Mouse (Mus musculus): ENCODE results near the gene Kcnj5. TPM values are rescaled to one million over a fixed set of nuclear protein-coding genes. Genes with fewer than 3 reads are reported as not detected.

Kcnj5 gene
- total RNA-seq (2014; fragmentation: Nextera tagmentation) (not detected in 2 replicates), total RNA-seq (2017) (0.06 and 0.11 TPM in 2 replicates), polyA plus RNA-seq (2012) (not detected in 2 replicates)

DNA sequence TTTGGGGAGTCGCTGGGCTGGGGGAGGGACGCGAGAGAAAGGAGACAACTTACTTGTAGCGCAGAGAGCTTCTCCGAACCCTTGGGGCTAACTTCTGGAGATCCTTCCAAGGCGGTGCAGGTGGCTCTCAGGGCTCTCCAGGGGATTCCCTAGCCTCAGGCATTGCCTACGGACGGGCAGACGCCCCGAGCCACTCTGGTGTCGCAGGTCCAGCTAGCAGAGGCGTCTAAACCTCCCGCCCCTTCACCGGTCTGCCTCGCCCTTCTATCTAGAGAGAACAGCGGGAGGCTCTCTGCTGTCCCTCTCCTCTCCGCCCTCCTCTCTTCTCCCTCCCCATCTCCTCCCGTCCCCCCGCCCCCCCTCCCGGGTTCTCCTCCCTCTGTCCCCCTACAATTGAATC lies at the start of gene Kcnj5:
TSS of gene Kcnj5 (minus strand) at position 300 of the 400 bp plus-strand sequence.
- DNase-seq (ENCODE audit: low spot score) (no peak), ATAC-seq (ENCODE audit: extremely low read depth, insufficient number of reproducible peaks, low FRiP score, poor library complexity, severe bottlenecking) (no peak)
- TF ChIP-seq GATA1 (IDR thresholded peaks at IDR 0.05; ENCODE audit: borderline replicate concordance, low read length) (no peak), CTCF (IDR thresholded peaks at IDR 0.05; ENCODE audit: low read depth, low read length) (no peak), GATA2 (IDR thresholded peaks at IDR 0.05; ENCODE audit: borderline replicate concordance, low read depth, low read length) (no peak), POLR2AphosphoS5 (IDR thresholded peaks at IDR 0.05; ENCODE audit: insufficient replicate concordance, low read depth, low read length) (no peak), TAL1 (conservative IDR thresholded peaks at IDR 0.05; ENCODE audit: low read depth, low read length) (no peak)
- Histone ChIP-seq H3K4me1 (ENCODE audit: insufficient read depth, low read depth, low read length) (no peaks in the 10 kb centered on the region), H3K4me3 (ENCODE audit: low read depth, low read length) (no peak within 1 kb of the TSS), H3K9me3 (replicated peaks) (peaks cover 16% of the 10 kb centered on the region), H3K36me3 (replicated peaks) (no peaks in the 10 kb centered on the region), H3K27me3 (ENCODE audit: insufficient read depth, low read length) (no peaks in the 10 kb centered on the region; the same call in none of the 2 replicates)

DNA sequence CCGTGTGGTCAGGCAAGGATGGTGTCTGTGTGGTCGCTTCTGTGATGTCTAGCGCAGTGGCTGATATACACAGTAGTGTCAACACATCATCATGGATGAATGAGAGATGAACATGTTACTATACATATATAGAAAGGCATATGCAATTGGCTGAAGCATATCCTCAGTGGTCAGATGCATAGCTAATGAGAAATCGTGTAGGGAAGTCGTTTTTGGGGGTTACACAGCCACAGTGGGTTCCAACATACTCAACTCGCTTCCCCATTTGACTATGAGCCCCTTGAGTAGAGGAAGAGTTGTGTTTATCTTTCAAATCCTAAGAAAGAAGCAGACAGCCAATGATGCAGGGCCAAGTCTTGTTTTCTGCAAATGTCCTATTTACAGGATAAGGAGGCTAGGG lies 48.6 kb upstream of the Kcnj5 start:
- Histone ChIP-seq H3K36me3 (replicated peaks) (no peaks in the 10 kb centered on the region), H3K9me3 (replicated peaks) (peaks cover 2% of the 10 kb centered on the region; the same call in 1 of the 2 replicates), H3K4me3 (ENCODE audit: low read depth, low read length) (no peak overlapping the region), H3K4me1 (ENCODE audit: insufficient read depth, low read depth, low read length) (no peaks in the 10 kb centered on the region), H3K27me3 (ENCODE audit: insufficient read depth, low read length) (no peaks in the 10 kb centered on the region)
- ATAC-seq (ENCODE audit: extremely low read depth, insufficient number of reproducible peaks, low FRiP score, poor library complexity, severe bottlenecking) (no peak), DNase-seq (ENCODE audit: low spot score) (no peak)
- TF ChIP-seq CTCF (IDR thresholded peaks at IDR 0.05; ENCODE audit: low read depth, low read length) = no peak
- TF ChIP-seq GATA1 (IDR thresholded peaks at IDR 0.05; ENCODE audit: borderline replicate concordance, low read length) = no peak
- TF ChIP-seq TAL1 (conservative IDR thresholded peaks at IDR 0.05; ENCODE audit: low read depth, low read length) = no peak
- no peak for TF ChIP-seq POLR2AphosphoS5 (IDR thresholded peaks at IDR 0.05; ENCODE audit: insufficient replicate concordance, low read depth, low read length)
- TF ChIP-seq GATA2 (IDR thresholded peaks at IDR 0.05; ENCODE audit: borderline replicate concordance, low read depth, low read length) = no peak

DNA sequence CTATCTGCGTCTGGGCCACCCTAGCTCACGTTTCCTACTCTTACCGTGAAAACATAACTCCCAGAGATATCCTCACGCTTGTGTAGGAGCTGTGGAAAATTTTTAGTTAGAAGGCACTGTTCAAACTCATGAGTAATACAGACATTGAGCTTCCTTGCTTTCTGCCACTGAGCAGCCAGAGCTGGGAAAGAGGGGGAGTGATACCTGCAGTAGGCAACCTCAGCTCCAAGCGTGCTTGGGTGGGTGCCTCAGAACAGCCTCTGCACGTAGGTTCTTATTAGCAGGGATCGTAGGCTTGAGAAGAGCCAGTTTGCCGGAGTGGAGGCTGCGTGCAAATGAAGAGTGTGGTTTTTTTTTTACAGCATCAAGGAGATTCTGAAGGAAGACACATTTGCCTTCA lies 47.6 kb upstream of the Kcnj5 start:
- no peak for DNase-seq (ENCODE audit: low spot score)
- TF ChIP-seq GATA2 (IDR thresholded peaks at IDR 0.05; ENCODE audit: borderline replicate concordance, low read depth, low read length) (no peak), GATA1 (IDR thresholded peaks at IDR 0.05; ENCODE audit: borderline replicate concordance, low read length) (no peak), POLR2AphosphoS5 (IDR thresholded peaks at IDR 0.05; ENCODE audit: insufficient replicate concordance, low read depth, low read length) (no peak), CTCF (IDR thresholded peaks at IDR 0.05; ENCODE audit: low read depth, low read length) (no peak), TAL1 (conservative IDR thresholded peaks at IDR 0.05; ENCODE audit: low read depth, low read length) (no peak)
- Histone ChIP-seq H3K27me3 (ENCODE audit: insufficient read depth, low read length) (no peaks in the 10 kb centered on the region), H3K36me3 (replicated peaks) (no peaks in the 10 kb centered on the region), H3K9me3 (replicated peaks) (peaks cover 4% of the 10 kb centered on the region), H3K4me1 (ENCODE audit: insufficient read depth, low read depth, low read length) (no peaks in the 10 kb centered on the region), H3K4me3 (ENCODE audit: low read depth, low read length) (no peak overlapping the region)
- no peak for ATAC-seq (ENCODE audit: extremely low read depth, insufficient number of reproducible peaks, low FRiP score, poor library complexity, severe bottlenecking)

DNA sequence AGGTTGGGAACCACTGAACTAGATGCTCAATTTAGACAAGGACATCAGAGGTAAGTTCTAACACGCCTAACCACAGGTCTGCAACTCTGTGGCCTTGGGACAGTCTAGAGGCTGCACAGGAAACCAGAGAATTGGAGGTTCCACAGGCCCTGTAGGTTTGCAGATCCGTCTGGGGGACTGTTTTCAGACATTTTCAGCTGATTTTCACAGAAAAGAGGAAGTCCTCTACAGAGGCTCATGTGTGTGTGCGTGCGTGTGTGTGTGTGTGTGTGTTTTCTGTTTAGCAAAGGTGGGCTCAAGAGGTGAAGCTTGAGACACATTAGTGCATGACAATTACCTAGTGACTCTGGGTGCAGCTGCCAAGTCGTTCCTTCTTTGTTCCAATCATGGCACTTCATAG lies 46.9 kb upstream of the Kcnj5 start:
- H3K4me3 ChIP-seq (ENCODE audit: low read depth, low read length) = no peak overlapping the region
- TF ChIP-seq TAL1 (conservative IDR thresholded peaks at IDR 0.05; ENCODE audit: low read depth, low read length) (no peak), GATA1 (IDR thresholded peaks at IDR 0.05; ENCODE audit: borderline replicate concordance, low read length) (no peak), POLR2AphosphoS5 (IDR thresholded peaks at IDR 0.05; ENCODE audit: insufficient replicate concordance, low read depth, low read length) (no peak), CTCF (IDR thresholded peaks at IDR 0.05; ENCODE audit: low read depth, low read length) (no peak), GATA2 (IDR thresholded peaks at IDR 0.05; ENCODE audit: borderline replicate concordance, low read depth, low read length) (no peak)
- peaks cover 4% of the 10 kb centered on the region for H3K9me3 ChIP-seq (replicated peaks)
- no peak for ATAC-seq (ENCODE audit: extremely low read depth, insufficient number of reproducible peaks, low FRiP score, poor library complexity, severe bottlenecking)
- DNase-seq (ENCODE audit: low spot score) = no peak
- no peaks in the 10 kb centered on the region for H3K27me3 ChIP-seq (ENCODE audit: insufficient read depth, low read length)
- no peaks in the 10 kb centered on the region for H3K36me3 ChIP-seq (replicated peaks)
- no peaks in the 10 kb centered on the region for H3K4me1 ChIP-seq (ENCODE audit: insufficient read depth, low read depth, low read length)

- H3K36me3 ChIP-seq (replicated peaks) = no peaks in the 10 kb centered on the region
- H3K27me3 ChIP-seq (ENCODE audit: insufficient read depth, low read length) = no peaks in the 10 kb centered on the region; the same call in 1 of the 2 replicates
- no peak overlapping the region for H3K4me3 ChIP-seq (ENCODE audit: low read depth, low read length)
- ATAC-seq (ENCODE audit: extremely low read depth, insufficient number of reproducible peaks, low FRiP score, poor library complexity, severe bottlenecking) (no peak), DNase-seq (ENCODE audit: low spot score) (no peak)
- TF ChIP-seq TAL1 (conservative IDR thresholded peaks at IDR 0.05; ENCODE audit: low read depth, low read length) (no peak), GATA2 (IDR thresholded peaks at IDR 0.05; ENCODE audit: borderline replicate concordance, low read depth, low read length) (no peak), CTCF (IDR thresholded peaks at IDR 0.05; ENCODE audit: low read depth, low read length) (no peak), POLR2AphosphoS5 (IDR thresholded peaks at IDR 0.05; ENCODE audit: insufficient replicate concordance, low read depth, low read length) (no peak), GATA1 (IDR thresholded peaks at IDR 0.05; ENCODE audit: borderline replicate concordance, low read length) (no peak)
- H3K4me1 ChIP-seq (ENCODE audit: insufficient read depth, low read depth, low read length) = no peaks in the 10 kb centered on the region
- H3K9me3 ChIP-seq (replicated peaks) = peaks cover 8% of the 10 kb centered on the region
These were observed 44.0 kb upstream of the Kcnj5 start for GRCm38 (mm10) chr9:32388120-32388519.

DNA sequence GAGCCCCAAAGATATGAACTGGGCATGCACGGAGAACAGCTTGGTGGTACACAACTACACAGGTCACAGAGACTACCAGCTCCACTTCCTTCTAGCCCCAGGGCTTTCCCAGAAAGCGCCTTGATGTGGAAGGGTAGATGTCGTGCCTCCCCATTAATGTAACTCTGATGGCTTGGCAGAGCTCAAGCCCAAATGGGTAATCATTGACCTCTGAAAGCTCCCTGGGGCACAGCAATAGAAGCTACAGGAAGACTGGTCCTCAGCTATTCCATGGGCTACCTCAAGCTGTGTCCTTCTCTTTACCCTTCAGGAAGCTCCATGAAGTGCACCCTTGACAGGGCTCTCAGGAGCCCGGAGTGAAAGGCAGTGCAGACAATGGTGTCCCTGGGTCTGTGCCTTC lies 40.8 kb upstream of the Kcnj5 start:
- Histone ChIP-seq H3K27me3 (ENCODE audit: insufficient read depth, low read length) (no peaks in the 10 kb centered on the region; the same call in 1 of the 2 replicates), H3K9me3 (replicated peaks) (peaks cover 8% of the 10 kb centered on the region), H3K4me1 (ENCODE audit: insufficient read depth, low read depth, low read length) (no peaks in the 10 kb centered on the region), H3K4me3 (ENCODE audit: low read depth, low read length) (no peak overlapping the region), H3K36me3 (replicated peaks) (no peaks in the 10 kb centered on the region)
- ATAC-seq (ENCODE audit: extremely low read depth, insufficient number of reproducible peaks, low FRiP score, poor library complexity, severe bottlenecking) (no peak), DNase-seq (ENCODE audit: low spot score) (no peak)
- no peak for TF ChIP-seq GATA2 (IDR thresholded peaks at IDR 0.05; ENCODE audit: borderline replicate concordance, low read depth, low read length)
- no peak for TF ChIP-seq TAL1 (conservative IDR thresholded peaks at IDR 0.05; ENCODE audit: low read depth, low read length)
- TF ChIP-seq POLR2AphosphoS5 (IDR thresholded peaks at IDR 0.05; ENCODE audit: insufficient replicate concordance, low read depth, low read length) = no peak
- TF ChIP-seq CTCF (IDR thresholded peaks at IDR 0.05; ENCODE audit: low read depth, low read length) = no peak
- no peak for TF ChIP-seq GATA1 (IDR thresholded peaks at IDR 0.05; ENCODE audit: borderline replicate concordance, low read length)
